Mouse (Mus musculus) kidney, postnatal 14 days (tissue): ENCODE results near the gene Rgs6.

Source experiments
- DNase-seq: peaks from one replicate; pipeline ENCODE4 v3.0.0; 2022; ENCODE audit warnings: mixed read lengths

Rgs6 gene

DNA sequence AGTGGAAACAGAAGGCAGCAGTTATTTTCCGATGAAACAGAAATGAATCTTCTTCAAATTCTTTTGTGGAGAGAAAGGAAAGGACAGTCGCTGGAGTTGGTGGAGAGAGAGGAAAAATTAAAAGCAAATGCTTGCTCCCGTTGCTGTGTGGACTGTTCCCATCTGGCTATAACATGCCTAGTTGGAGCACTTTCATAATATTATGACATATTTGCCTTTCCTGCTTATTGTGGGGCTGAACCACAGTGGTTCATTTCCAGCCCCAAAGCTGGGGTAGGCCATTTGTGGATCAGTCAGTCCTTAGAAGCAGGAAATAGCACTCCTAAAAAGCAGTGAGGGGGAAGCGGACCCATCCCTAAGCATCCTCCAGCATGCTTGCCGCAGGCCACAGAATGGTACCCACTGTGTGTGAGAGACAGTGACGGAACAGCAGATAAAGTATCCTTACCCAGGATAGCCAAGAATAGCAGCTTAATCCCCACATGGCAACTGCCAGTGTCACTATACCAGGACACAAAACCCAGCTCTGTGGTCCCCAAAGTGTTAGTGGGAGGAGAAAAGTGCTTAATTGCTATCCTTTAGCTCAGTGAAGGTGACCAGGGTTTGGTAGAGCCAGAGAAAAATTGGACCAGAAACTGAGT is 456.0 kb downstream of the Rgs6 start:
- no peak for DNase-seq

- DNase-seq = no peak
Measured at GRCm38 (mm10) chr12:83044621-83044990, 456.5 kb downstream of the Rgs6 start.

- DNase-seq = peak; percentile 52
Measured at GRCm38 (mm10) chr12:83045001-83045531, 457.0 kb downstream of the Rgs6 start.

DNA sequence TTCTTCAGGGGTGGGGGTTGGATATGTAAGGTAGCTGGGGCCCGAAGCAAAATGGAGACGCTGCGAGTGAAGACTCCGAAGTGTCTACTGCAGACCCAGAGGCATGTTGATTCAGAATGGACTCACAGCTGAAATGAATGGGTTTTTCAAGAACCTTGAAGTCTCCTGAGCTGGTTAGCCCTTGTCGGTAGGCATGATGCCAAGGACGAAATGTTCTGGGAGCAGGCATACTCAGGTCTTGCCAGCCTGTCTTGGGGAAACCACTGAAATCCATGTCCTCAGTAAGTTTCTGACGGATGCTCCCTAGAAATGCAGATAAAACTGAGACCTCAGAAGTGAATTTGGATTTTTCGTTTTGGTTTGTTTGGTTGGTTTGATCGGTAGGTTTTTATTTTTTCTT is 458.6 kb downstream of the Rgs6 start:
- no peak for DNase-seq

DNA sequence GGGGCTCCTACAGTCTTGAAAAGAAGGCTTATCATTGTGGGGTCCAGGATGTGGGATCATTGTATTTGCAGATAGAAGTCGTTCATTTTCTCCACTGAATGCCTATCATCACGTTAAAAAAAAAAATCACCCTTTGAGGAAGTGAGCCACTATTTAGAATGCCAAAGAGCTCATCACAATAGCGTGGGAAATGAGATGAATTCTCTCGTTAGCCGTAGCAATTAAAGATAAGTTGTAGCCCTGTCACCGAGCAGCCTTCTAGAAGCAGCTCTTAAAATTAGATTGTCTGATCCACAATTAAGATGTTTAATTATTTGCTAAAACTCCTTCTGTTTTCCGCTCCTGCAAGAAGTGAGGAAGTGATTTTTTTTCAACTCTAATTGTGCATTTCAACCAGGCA is 459.6 kb downstream of the Rgs6 start:
- no peak for DNase-seq

DNA sequence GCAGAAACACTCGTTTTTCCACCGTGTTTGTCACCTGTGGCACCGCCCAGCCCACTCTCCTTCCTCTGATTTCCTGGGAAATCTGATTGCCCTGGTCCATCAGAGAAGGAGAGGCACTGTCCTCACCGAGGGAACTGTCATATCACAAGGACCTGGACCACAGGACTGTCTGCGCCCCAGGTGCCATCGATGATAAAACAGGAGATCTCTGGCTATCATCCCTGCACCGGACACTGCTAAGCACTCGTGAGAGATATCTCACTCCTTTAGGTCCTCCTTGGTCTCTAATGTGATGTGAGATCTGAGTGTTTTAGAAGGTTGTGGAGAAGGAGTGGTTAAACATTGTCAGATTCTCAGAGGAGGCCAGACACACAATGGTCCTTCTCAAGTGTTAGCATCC is 462.4 kb downstream of the Rgs6 start:
- DNase-seq = no peak

DNA sequence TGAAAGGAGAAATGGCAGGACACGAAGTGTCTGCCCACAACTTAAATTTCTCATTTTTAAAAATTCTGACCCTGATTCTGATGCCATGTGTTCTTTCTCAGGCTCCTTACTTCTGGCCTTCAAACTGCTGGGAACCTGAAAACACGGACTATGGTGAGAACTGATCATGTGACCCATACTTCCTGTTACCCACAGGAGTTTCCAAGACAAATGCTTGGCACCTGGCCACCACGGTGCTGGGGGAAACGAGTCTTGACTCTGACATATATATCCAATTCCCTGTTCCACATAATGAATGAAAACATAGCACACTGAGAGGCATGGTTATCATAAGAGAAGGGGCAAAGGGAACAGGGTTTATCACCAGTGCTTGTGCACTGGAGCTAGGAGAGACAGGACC is 464.3 kb downstream of the Rgs6 start:
- DNase-seq = peak; percentile 9

GRCm38 (mm10) chr12:83055690-83056089 is 467.6 kb downstream of the Rgs6 start:
- DNase-seq = no peak

DNA sequence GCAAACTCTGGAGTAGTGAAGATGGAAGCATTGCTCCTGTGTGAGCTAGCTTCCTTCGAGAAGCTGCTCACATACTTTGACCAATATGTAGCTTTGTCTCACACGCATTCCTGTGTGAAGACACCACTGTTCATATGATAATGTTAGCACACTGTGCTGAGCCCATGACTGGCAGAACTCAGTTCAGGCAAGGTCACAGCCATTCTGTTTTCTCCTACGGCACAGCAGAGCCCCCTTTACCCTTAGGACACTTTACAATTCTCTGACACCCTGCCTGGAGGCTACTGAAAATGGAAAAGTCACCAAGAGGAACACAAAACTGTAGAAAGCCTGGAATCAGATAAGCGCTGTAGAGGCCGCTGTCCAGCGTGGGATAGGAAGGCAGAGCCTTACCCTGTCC is 478.3 kb downstream of the Rgs6 start:
- no peak for DNase-seq

GRCm38 (mm10) chr12:83070848-83071247 is 482.8 kb downstream of the Rgs6 start:
- DNase-seq = no peak

DNA sequence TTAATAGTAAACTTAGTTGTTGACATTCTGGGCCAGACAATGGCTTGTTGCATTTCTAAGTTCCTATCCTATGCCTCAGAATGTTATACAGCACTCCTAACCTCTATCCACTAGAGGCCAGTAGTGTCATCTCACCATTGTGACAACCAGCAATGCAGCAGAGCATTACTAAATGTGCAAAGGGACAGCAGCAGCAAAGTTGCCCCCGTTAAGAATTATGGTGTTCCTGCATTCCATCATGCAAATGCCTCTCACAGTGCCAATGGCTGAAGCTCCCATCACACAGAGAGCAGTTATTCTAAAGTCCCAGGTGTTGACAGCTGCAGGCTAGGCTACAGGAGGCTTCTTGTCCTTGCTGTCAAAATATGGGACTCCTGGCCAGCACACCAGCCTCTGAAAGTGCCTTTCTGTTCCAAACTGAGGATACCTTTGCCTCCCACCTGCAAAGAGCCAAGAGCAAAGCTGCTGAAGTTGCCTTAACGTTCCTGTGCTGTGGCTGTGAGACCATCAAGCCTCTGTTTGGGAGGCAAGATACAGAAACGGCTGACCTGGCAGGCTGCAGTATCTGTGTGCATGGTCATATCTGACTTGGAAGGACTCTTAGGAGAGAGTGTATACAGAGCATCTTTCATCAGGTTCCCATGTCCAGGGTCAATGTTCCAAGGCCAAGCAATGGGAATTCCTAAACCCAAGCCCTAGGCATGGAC is 484.2 kb downstream of the Rgs6 start:
- DNase-seq = peak; percentile 26

DNA sequence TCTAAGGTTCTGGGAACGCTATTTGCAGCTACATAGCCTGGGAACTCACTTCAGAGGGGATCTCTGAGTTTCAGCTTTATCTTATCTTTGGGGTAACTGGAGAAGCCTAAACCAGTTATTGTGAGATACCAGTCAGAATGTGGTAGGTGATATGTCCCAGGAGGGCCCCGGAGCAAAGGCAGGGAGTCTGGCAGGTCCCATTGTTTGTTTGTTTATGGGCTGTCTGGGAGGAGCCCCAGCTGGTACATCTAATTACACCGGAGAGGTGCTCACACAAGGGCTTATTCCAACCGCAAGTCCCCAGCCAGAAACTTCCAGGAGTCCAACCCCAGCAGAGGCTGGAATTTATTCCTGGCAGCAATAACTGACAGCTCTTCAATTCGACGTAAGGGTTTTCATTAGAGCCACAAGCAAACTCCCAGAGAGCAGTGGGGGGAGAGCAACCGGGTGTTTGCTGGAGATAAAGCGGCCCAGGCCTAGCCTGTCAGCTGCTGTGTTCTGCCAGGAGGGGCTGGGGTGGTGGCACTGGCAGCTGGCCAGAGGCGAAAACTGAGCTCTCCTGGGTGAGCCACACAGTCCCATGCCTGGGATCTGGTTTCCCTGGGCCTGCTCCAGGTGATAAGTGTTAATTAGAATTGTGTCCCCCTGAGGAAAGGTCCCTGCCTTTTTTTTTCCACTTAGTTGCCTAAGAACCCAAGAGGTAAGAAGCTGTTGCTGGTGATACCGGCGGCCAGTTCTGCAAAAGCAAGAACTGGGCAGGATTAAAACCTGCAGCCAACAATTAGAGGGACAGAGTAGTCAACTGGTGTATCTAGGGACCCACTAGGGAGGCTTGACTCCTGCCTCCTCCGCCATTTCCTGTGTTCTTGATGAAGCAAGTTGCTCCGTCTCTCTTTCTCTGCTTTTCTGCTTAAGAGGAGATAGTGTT is 485.1 kb downstream of the Rgs6 start:
- DNase-seq = peak; percentile 44

GRCm38 (mm10) chr12:83073879-83074368 is 485.8 kb downstream of the Rgs6 start:
- DNase-seq = no peak

DNA sequence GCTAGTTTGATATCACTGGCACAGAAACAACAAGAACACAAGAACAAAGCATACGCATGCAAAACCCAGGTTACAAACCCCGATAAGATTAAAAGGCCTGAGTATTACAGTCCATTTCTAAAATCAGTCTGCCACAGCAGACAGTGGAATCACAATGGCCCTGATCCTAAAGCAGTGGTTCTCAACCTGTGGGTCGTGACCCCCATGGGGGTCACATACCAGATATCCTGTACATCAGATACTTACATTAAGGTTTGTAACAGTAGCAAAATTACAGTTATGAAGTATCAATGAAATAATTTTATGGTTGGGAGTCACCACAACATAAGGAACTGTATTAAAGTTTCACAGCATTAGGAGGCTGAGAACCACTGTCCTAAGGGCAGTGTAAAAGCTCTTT is 488.1 kb downstream of the Rgs6 start:
- DNase-seq = no peak

DNA sequence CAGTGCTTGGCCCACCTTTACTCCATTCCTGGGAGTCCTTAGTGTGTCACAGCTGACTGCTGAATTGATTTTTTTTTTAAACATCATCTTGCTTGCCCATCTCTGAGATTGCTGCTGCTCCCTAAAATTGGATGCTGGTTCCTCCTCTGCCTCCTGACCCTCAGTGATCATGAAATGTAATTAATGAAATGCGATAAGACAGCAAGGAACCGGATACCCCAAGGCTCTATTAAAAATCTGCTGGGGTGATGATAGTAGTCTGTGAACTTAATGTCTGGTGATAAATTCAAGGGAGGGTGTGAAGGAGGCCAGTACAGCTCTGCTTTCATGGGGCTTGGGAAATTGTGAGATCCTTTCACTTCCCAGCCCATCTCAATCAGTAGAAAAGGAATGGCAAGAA is 489.4 kb downstream of the Rgs6 start:
- no peak for DNase-seq

GRCm38 (mm10) chr12:83083427-83083826 is 495.3 kb downstream of the Rgs6 start:
- no peak for DNase-seq

GRCm38 (mm10) chr12:83084614-83085013 is 496.5 kb downstream of the Rgs6 start:
- no peak for DNase-seq

DNA sequence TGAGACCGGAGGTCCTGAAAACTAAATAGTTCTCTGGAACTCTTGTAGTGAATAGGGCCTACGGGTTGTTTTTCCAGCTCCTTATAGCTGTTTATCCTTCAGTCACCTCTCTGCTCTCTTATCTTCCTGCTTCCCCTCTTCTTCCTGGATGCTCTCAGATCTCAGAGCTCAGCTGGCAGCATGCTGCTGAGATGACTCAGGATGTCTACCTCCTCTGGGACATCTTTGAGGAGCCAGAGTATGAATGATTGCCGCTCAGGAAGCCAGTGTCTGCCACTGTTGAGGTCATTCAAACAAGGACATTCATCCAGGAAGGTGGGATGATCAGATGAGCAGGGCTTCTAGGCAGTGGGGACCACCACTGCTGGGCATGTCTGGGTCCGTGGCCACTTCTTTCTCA is 498.9 kb downstream of the Rgs6 start:
- DNase-seq = peak; percentile 43

DNA sequence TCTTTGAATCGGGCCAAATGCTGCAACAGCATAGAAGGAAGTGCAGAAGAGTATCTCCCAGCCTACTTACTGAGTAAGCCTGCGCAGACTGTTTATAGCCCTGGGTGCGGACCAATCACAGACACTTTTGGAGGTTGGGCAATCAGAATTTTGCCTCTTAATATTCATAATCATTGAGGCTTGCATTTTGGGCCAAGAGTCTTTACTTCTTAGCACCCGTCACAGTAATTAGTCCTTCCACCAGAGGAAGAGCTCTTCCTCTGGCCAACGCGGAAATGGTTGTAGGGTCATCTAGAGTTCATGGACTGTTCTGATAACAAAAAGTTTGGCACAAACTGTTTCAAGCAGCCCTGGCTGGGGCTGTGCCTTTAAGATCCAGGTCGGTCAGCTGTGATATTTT is 499.5 kb downstream of the Rgs6 start:
- DNase-seq = peak; percentile 48

DNA sequence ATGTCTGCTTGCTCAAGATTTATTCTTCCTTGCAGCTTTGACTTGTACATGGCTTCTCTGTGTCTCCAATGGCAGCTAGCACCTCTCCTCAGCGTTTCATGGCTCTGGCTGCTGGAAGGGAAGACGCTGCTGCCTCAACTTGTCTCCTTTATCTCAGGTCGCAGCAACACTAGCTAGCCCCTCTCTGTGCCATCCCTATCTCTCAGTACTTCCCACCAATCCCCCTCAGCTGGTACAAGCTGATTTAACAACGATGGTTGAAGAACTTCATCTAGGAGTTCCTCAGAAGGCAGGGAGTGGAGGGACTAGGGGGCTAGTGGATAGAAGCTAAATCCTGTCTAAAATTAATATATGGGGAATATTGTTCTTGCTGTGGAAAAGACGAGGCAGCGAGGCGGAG is 503.9 kb downstream of the Rgs6 start:
- no peak for DNase-seq

DNA sequence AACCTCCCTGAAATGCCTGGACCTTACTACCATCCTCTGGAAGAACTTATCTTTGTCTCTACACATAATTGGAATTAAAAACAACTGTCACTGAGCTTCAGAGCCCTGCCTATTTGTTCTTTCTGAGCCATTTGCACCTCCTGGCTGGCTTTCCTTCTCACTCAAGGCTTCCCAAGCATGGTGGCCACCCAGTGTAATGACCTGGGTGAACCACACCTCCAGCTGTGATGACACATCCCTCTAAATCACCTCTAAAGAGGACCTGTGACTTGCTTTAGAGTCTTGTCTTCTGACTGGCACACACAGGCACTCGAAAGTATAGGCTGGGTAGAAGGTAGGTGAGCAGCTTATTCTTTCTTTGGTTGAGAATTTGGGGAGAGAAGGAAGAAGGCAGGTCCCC is 509.7 kb downstream of the Rgs6 start:
- no peak for DNase-seq

- DNase-seq = no peak
Measured at GRCm38 (mm10) chr12:83098646-83099371, 510.7 kb downstream of the Rgs6 start.

- no peak for DNase-seq
Measured at GRCm38 (mm10) chr12:83099920-83100319, 511.8 kb downstream of the Rgs6 start.
